Mouse (Mus musculus): ENCODE measurements around the gene Abca2. TPM values are rescaled to one million over a fixed set of nuclear protein-coding genes. Genes with fewer than 3 reads are reported as not detected.

The Abca2 gene
- polyA plus RNA-seq, 1 experiment from 2014 or later: 1.8 TPM

- no peak overlapping the region for H3K9ac ChIP-seq (ENCODE audit: low read depth, low read length)
- 22% methylated on average over 3 of the region's 3 CpGs for WGBS (ENCODE audit: insufficient replicate concordance)
- H3K9me3 ChIP-seq (replicated peaks; ENCODE audit: control insufficient read depth, low read length): no peaks in the 10 kb centered on the region
- ATAC-seq (ENCODE audit: low read depth): 0 out of 2 replicates have a peak, but pooled peaks have one; percentile 28
- H3K4me2 ChIP-seq (ENCODE audit: low read depth, low read length): no peak overlapping the region
- no peak overlapping the region for H3K27ac ChIP-seq (ENCODE audit: low read length)
- no peak overlapping the region for H3K4me3 ChIP-seq (ENCODE audit: low read depth, low read length)
- H3K27me3 ChIP-seq (ENCODE audit: control insufficient read depth, insufficient read depth, low read depth, low read length): no peaks in the 10 kb centered on the region
- no peaks in the 10 kb centered on the region for H3K36me3 ChIP-seq (ENCODE audit: control insufficient read depth, insufficient read depth)
- no peaks in the 10 kb centered on the region for H3K4me1 ChIP-seq (ENCODE audit: control insufficient read depth, low read depth, low read length)
Observed at GRCm38 (mm10) chr2:25421896-25422295, 6.6 kb upstream of the Abca2 start.

- H3K4me1 ChIP-seq (ENCODE audit: control insufficient read depth, low read depth, low read length): no peaks in the 10 kb centered on the region
- H3K36me3 ChIP-seq (ENCODE audit: control insufficient read depth, insufficient read depth): no peaks in the 10 kb centered on the region
- H3K4me3 ChIP-seq (ENCODE audit: low read depth, low read length): no peak within 1 kb of the TSS
- 14% methylated on average over 17 of the region's 17 CpGs for WGBS (ENCODE audit: insufficient replicate concordance)
- no peaks in the 10 kb centered on the region for H3K9me3 ChIP-seq (replicated peaks; ENCODE audit: control insufficient read depth, low read length)
- H3K9ac ChIP-seq (ENCODE audit: low read depth, low read length): no peak within 1 kb of the TSS
- ATAC-seq (ENCODE audit: low read depth): 0 out of 2 replicates have a peak, but pooled peaks have one; percentile 43
- no peaks in the 10 kb centered on the region for H3K27me3 ChIP-seq (ENCODE audit: control insufficient read depth, insufficient read depth, low read depth, low read length)
- peak within 1 kb of the TSS; percentile 48; the same call in 1 of the 2 replicates for H3K27ac ChIP-seq (ENCODE audit: low read length)
- 0 out of 2 replicates have a peak within 1 kb of the TSS, but pooled peaks have one; percentile 9 for H3K4me2 ChIP-seq (ENCODE audit: low read depth, low read length)
Observed at GRCm38 (mm10) chr2:25422587-25423410, 5.7 kb upstream of the Abca2 start, which contains the start of gene Fut7. Fut7 (plus strand) TSS chr2:25423267.

GRCm38 (mm10) chr2:25423626-25424025 is 4.9 kb upstream of the Abca2 start:
- H3K36me3 ChIP-seq (ENCODE audit: control insufficient read depth, insufficient read depth): no peaks in the 10 kb centered on the region
- H3K27me3 ChIP-seq (ENCODE audit: control insufficient read depth, insufficient read depth, low read depth, low read length): no peaks in the 10 kb centered on the region; the same call in 1 of the 2 replicates
- no peak overlapping the region for H3K4me3 ChIP-seq (ENCODE audit: low read depth, low read length)
- no peak overlapping the region for H3K9ac ChIP-seq (ENCODE audit: low read depth, low read length)
- no peak for ATAC-seq (ENCODE audit: low read depth)
- 18% methylated on average over 1 of the region's 1 CpGs for WGBS (ENCODE audit: insufficient replicate concordance)
- H3K4me2 ChIP-seq (ENCODE audit: low read depth, low read length): 0 out of 2 replicates have a peak overlapping the region, but pooled peaks have one; percentile 9
- H3K27ac ChIP-seq (ENCODE audit: low read length): no peak overlapping the region
- no peaks in the 10 kb centered on the region for H3K9me3 ChIP-seq (replicated peaks; ENCODE audit: control insufficient read depth, low read length)
- H3K4me1 ChIP-seq (ENCODE audit: control insufficient read depth, low read depth, low read length): peaks cover 2% of the 10 kb centered on the region

DNA sequence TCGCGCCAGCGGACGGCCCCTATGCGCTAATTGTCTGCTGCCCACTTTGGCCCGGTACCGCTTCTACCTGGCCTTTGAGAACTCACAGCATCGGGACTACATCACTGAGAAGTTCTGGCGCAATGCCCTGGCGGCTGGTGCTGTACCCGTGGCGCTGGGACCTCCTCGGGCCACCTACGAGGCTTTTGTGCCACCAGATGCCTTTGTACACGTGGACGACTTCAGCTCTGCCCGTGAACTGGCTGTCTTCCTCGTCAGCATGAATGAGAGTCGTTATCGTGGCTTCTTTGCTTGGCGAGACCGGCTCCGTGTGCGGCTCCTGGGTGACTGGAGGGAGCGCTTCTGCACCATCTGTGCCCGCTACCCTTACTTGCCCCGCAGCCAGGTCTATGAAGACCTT is 3.0 kb upstream of the Abca2 start:
- H3K27ac ChIP-seq (ENCODE audit: low read length): no peak overlapping the region
- H3K9ac ChIP-seq (ENCODE audit: low read depth, low read length): no peak overlapping the region
- ATAC-seq (ENCODE audit: low read depth): no peak
- H3K27me3 ChIP-seq (ENCODE audit: control insufficient read depth, insufficient read depth, low read depth, low read length): peaks cover 11% of the 10 kb centered on the region
- H3K4me2 ChIP-seq (ENCODE audit: low read depth, low read length): no peak overlapping the region
- H3K9me3 ChIP-seq (replicated peaks; ENCODE audit: control insufficient read depth, low read length): no peaks in the 10 kb centered on the region
- 58% methylated on average over 27 of the region's 27 CpGs for WGBS (ENCODE audit: insufficient replicate concordance)
- no peak overlapping the region for H3K4me3 ChIP-seq (ENCODE audit: low read depth, low read length)
- H3K4me1 ChIP-seq (ENCODE audit: control insufficient read depth, low read depth, low read length): peaks cover 6% of the 10 kb centered on the region
- no peaks in the 10 kb centered on the region for H3K36me3 ChIP-seq (ENCODE audit: control insufficient read depth, insufficient read depth)

GRCm38 (mm10) chr2:25426721-25427191 is 1.7 kb upstream of the Abca2 start:
- H3K9ac ChIP-seq (ENCODE audit: low read depth, low read length): no peak overlapping the region
- H3K4me3 ChIP-seq (ENCODE audit: low read depth, low read length): no peak overlapping the region
- no peak overlapping the region for H3K27ac ChIP-seq (ENCODE audit: low read length)
- H3K9me3 ChIP-seq (replicated peaks; ENCODE audit: control insufficient read depth, low read length): no peaks in the 10 kb centered on the region
- H3K27me3 ChIP-seq (ENCODE audit: control insufficient read depth, insufficient read depth, low read depth, low read length): peaks cover 11% of the 10 kb centered on the region
- WGBS (ENCODE audit: insufficient replicate concordance): 8% methylated on average over 5 of the region's 5 CpGs
- H3K36me3 ChIP-seq (ENCODE audit: control insufficient read depth, insufficient read depth): no peaks in the 10 kb centered on the region
- peaks cover 6% of the 10 kb centered on the region for H3K4me1 ChIP-seq (ENCODE audit: control insufficient read depth, low read depth, low read length)
- no peak for ATAC-seq (ENCODE audit: low read depth)
- no peak overlapping the region for H3K4me2 ChIP-seq (ENCODE audit: low read depth, low read length)

DNA sequence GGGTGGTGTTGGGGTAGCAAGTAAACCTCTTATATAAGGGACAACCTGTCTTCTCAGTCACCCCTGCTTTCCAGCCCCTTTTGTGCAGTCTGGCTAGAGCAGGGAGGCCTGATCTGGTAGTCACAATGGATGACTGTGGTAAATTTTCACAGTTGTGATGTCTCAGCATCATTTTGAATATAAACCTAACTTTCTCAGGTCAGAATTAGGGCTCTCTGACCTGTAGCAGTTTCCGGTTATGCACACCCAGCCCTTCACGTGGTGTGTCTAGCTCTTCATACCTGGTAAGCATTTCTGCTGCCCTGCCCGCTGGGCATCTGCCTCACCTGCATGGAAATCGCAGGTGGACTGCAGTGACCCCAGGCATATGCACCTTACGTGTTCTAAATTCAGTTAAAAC is 1.2 kb upstream of the Abca2 start:
- ATAC-seq (ENCODE audit: low read depth): no peak
- H3K4me3 ChIP-seq (ENCODE audit: low read depth, low read length): no peak overlapping the region
- H3K9me3 ChIP-seq (replicated peaks; ENCODE audit: control insufficient read depth, low read length): no peaks in the 10 kb centered on the region
- peaks cover 6% of the 10 kb centered on the region for H3K4me1 ChIP-seq (ENCODE audit: control insufficient read depth, low read depth, low read length)
- H3K27ac ChIP-seq (ENCODE audit: low read length): no peak overlapping the region
- no peak overlapping the region for H3K4me2 ChIP-seq (ENCODE audit: low read depth, low read length)
- WGBS (ENCODE audit: insufficient replicate concordance): 69% methylated on average over 5 of the region's 5 CpGs
- H3K36me3 ChIP-seq (ENCODE audit: control insufficient read depth, insufficient read depth): no peaks in the 10 kb centered on the region
- peaks cover 11% of the 10 kb centered on the region for H3K27me3 ChIP-seq (ENCODE audit: control insufficient read depth, insufficient read depth, low read depth, low read length)
- H3K9ac ChIP-seq (ENCODE audit: low read depth, low read length): no peak overlapping the region

DNA sequence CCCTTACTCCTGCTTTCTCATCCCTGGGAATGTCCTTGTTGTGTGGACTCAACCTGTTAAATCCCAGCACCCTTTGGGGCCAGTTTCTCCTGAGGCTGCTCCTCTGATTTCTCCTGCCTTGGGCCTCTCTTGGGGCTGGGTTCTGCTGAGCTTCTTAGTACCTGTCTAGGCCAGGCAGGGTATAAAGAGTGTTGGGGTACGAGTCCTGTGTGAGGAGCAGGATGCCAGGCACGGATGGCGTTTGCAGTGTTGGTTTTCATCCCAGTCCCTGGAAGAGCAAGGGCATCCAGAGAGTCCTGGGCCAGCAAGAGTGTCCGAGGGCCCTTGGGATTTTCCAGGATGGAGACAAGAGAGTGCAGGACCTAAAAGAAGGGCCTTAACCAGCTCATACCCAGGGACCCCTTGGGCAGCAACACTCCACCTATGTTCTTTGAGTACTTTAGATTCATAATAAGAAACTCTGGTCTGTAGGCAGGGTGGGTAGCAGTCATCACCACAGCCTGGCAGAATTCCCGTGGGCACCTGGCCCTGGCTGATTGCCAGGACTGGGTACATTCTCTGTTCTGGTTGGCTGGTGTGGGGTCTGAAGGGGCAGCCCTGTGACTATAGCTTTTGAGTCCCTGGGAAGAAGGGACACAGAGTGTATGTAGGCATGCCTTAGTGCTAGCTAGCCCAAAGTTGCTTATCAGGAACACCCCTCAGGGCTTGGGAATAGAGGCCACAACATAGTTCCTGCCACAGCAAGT is 1.1 kb downstream of the Abca2 start:
- no peak overlapping the region for H3K27ac ChIP-seq (ENCODE audit: low read length)
- WGBS (ENCODE audit: insufficient replicate concordance): 60% methylated on average over 5 of the region's 5 CpGs
- peak overlapping the region; percentile 65; the same call in 1 of the 2 replicates for H3K4me3 ChIP-seq (ENCODE audit: low read depth, low read length)
- no peaks in the 10 kb centered on the region for H3K36me3 ChIP-seq (ENCODE audit: control insufficient read depth, insufficient read depth)
- no peak for ATAC-seq (ENCODE audit: low read depth)
- H3K9ac ChIP-seq (ENCODE audit: low read depth, low read length): no peak overlapping the region
- no peaks in the 10 kb centered on the region for H3K9me3 ChIP-seq (replicated peaks; ENCODE audit: control insufficient read depth, low read length)
- H3K4me1 ChIP-seq (ENCODE audit: control insufficient read depth, low read depth, low read length): peaks cover 6% of the 10 kb centered on the region
- H3K27me3 ChIP-seq (ENCODE audit: control insufficient read depth, insufficient read depth, low read depth, low read length): peaks cover 11% of the 10 kb centered on the region
- H3K4me2 ChIP-seq (ENCODE audit: low read depth, low read length): peak overlapping the region; percentile 94

- H3K9ac ChIP-seq (ENCODE audit: low read depth, low read length): no peak overlapping the region
- no peak overlapping the region for H3K27ac ChIP-seq (ENCODE audit: low read length)
- WGBS (ENCODE audit: insufficient replicate concordance): 72% methylated on average over 17 of the region's 17 CpGs
- H3K27me3 ChIP-seq (ENCODE audit: control insufficient read depth, insufficient read depth, low read depth, low read length): peaks cover 11% of the 10 kb centered on the region
- no peak overlapping the region for H3K4me3 ChIP-seq (ENCODE audit: low read depth, low read length)
- no peaks in the 10 kb centered on the region for H3K9me3 ChIP-seq (replicated peaks; ENCODE audit: control insufficient read depth, low read length)
- no peak for ATAC-seq (ENCODE audit: low read depth)
- H3K36me3 ChIP-seq (ENCODE audit: control insufficient read depth, insufficient read depth): no peaks in the 10 kb centered on the region
- no peak overlapping the region for H3K4me2 ChIP-seq (ENCODE audit: low read depth, low read length)
- H3K4me1 ChIP-seq (ENCODE audit: control insufficient read depth, low read depth, low read length): peaks cover 6% of the 10 kb centered on the region
Observed at GRCm38 (mm10) chr2:25430395-25431233, 2.1 kb downstream of the Abca2 start.
